Mouse (Mus musculus): ENCODE data around the gene Pole4. TPM values are rescaled to one million over a fixed set of nuclear protein-coding genes. Genes with fewer than 3 reads are reported as not detected.

Pole4 gene
- 88.4 and 100 TPM in 2 replicates for polyA plus RNA-seq (2016; fragmentation: Nextera tagmentation; extraction: Ambion mirVana)

DNA sequence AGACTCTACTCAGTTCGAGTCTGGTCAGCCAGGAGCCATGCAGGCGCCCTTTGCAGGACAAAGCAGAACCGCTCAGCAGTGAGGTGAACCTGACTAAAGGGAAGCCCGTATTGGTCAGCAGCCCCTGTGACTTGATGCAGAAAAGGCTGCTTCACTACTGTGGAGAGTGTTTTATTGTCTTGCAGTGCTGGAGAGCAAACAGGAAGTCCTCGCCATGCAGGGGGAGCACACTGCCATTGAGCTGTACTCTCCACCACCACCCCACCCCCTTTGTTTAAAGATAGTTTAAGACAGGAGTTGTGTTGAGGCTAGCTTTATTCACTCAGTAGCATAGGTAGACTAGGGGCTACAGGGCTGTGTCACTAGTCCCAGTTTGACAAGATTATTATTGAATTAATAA, at the start of gene Pole4:
Gene Pole4, minus strand, starts transcription at position 145 of the 400 bp plus-strand sequence.
- peaks cover 4% of the 10 kb centered on the region; the same call in 1 of the 2 replicates for H3K4me1 ChIP-seq
- WGBS, result 84% methylated on average over 5 of the region's 5 CpGs
- no peaks in the 10 kb centered on the region for H3K9me3 ChIP-seq
- no peak for ATAC-seq (ENCODE audit: low FRiP score, low read depth)
- H3K27me3 ChIP-seq, result peaks cover 6% of the 10 kb centered on the region; the same call in 1 of the 2 replicates
- H3K4me2 ChIP-seq (replicated peaks), result no peak within 1 kb of the TSS
- no peaks in the 10 kb centered on the region for H3K36me3 ChIP-seq
- H3K4me3 ChIP-seq, result no peak within 1 kb of the TSS
- no peak within 1 kb of the TSS for H3K9ac ChIP-seq (replicated peaks)
- H3K27ac ChIP-seq (replicated peaks), result no peak within 1 kb of the TSS

DNA sequence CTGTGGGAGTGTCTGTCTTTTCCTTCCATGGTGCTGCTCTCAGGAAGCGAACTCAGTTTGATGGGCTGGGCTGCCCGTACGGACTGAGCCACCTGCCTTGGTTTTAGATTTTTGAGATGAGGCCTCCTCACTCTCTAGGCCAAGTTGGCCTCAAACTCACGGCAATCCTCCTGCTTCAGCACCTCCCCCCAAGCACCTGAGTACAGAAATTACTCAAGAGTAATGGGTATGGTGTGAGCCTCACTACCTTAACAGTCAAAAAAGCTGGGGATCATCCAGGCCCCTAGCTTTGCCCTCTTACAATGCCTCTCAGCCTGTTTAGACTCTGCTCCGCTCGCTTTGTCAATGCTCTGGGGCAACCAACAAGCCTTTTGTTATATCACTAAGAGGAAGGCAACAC, 49.6 kb upstream of the Pole4 start:
- Histone ChIP-seq H3K27me3 (no peaks in the 10 kb centered on the region), H3K4me1 (no peaks in the 10 kb centered on the region), H3K27ac (replicated peaks) (no peak overlapping the region), H3K4me2 (replicated peaks) (no peak overlapping the region), H3K9ac (replicated peaks) (no peak overlapping the region), H3K9me3 (no peaks in the 10 kb centered on the region), H3K4me3 (no peak overlapping the region), H3K36me3 (peaks cover 4% of the 10 kb centered on the region)
- no peak for ATAC-seq (ENCODE audit: low FRiP score, low read depth)
- WGBS, result 90% methylated on average over 6 of the region's 6 CpGs

DNA sequence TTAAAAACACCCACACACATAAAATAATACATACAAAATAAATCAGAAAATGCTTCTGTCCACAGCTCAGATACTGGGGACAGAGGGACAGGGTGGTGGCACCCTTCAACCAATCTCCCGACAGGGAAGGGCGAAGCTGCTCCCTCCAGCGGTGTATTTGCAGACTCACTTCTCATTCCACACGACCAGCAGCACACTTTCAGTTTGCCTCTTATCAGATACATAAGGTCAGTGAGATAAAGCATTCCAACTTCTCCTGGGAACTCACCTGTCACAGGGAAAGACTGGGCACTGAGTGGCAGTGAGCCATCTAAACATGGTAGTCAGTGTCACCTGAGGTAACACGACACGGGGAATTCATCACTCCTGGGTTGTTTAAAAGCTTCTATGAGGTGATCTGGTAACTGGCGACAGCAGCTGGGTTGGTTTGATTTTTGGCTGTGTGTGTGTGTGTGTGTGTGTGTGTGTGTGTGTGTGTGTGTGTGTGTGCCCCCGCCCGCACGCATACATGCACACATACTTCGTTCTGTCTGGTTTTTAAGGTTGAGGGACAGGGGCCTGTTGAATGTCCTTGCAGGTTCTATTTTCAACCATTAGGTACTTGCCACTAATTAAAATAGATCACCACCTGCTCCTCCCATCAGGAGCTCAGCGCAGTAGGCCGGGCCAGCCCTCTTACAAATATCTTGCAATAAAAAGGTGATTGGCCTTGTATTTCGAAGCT, 48.6 kb upstream of the Pole4 start:
- H3K27me3 ChIP-seq, result no peaks in the 10 kb centered on the region
- 93% methylated on average over 14 of the region's 14 CpGs for WGBS
- H3K36me3 ChIP-seq, result peaks cover 4% of the 10 kb centered on the region
- H3K9ac ChIP-seq (replicated peaks), result no peak overlapping the region
- no peaks in the 10 kb centered on the region for H3K4me1 ChIP-seq
- H3K4me2 ChIP-seq (replicated peaks), result no peak overlapping the region
- no peak overlapping the region for H3K27ac ChIP-seq (replicated peaks)
- H3K9me3 ChIP-seq, result no peaks in the 10 kb centered on the region
- H3K4me3 ChIP-seq, result no peak overlapping the region
- ATAC-seq (ENCODE audit: low FRiP score, low read depth), result no peak

DNA sequence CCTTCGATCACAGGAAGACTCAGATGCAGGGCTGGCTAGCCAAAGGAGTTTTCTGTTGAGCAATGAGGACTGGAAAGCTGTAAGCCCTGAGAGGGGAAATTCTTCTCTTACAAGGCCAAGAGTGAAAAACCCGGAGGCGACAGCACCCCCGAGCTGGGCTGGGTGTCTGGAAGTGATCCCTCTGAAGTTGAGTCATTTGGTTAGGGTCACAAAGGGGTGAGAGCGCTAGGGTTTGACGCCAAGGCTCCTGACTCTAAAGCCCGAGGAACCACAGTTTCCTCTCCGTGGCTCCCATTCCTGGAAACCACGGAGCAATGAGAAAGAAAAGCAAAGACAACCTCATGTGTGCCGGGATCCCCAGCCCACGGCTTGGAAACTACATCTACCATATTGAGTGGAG, 47.9 kb upstream of the Pole4 start:
- Histone ChIP-seq H3K9me3 (no peaks in the 10 kb centered on the region), H3K9ac (replicated peaks) (no peak overlapping the region), H3K4me2 (replicated peaks) (no peak overlapping the region), H3K4me3 (no peak overlapping the region), H3K27me3 (no peaks in the 10 kb centered on the region), H3K27ac (replicated peaks) (no peak overlapping the region), H3K4me1 (no peaks in the 10 kb centered on the region), H3K36me3 (peaks cover 4% of the 10 kb centered on the region)
- 81% methylated on average over 11 of the region's 11 CpGs for WGBS
- ATAC-seq (ENCODE audit: low FRiP score, low read depth), result no peak

DNA sequence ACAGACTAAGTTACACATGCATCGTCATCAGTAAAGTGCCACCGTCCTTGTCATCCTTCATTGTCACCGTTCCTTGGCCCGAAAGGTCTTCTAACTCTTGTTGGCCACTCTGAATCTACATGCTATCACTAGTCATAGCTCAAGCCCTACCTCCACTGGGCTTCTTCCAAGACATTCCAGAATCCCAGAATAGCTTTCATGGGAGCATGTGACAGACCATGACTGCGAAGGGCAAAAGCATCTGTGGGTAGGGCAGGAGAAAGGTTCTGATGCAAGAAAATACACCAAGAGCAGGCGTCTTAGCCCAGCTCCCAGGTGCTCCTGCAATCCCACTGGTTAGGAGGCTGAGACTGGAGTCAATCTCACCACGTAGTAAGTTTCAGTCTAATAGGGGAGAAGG, 46.6 kb upstream of the Pole4 start:
- no peaks in the 10 kb centered on the region for H3K27me3 ChIP-seq
- H3K9ac ChIP-seq (replicated peaks), result no peak overlapping the region
- H3K9me3 ChIP-seq, result no peaks in the 10 kb centered on the region
- no peak overlapping the region for H3K4me3 ChIP-seq
- no peaks in the 10 kb centered on the region for H3K4me1 ChIP-seq
- no peak overlapping the region for H3K27ac ChIP-seq (replicated peaks)
- H3K36me3 ChIP-seq, result peaks cover 4% of the 10 kb centered on the region; the same call in 1 of the 2 replicates
- WGBS, result 95% methylated on average over 7 of the region's 7 CpGs
- H3K4me2 ChIP-seq (replicated peaks), result no peak overlapping the region
- ATAC-seq (ENCODE audit: low FRiP score, low read depth), result no peak

DNA sequence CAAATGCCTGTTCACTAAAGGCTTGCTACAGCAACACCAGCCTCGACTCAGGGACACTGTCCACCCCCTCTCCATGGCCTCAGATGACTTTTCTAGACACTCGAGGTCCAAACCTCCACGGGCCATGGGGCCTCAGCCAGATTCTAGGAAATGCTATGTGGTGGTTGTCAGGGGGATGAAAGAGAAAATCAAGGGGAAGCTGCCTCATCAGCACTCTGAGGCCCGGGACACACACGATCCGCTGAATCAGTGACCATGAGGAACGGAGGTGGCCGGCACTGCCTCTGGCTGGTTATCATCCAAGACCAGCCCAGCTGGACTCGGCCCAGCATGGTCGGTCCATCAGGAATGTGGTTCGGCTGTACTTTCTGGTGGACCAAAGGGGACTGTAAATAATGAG, 45.9 kb upstream of the Pole4 start:
- 96% methylated on average over 11 of the region's 11 CpGs for WGBS
- ATAC-seq (ENCODE audit: low FRiP score, low read depth), result no peak
- no peaks in the 10 kb centered on the region for H3K9me3 ChIP-seq

DNA sequence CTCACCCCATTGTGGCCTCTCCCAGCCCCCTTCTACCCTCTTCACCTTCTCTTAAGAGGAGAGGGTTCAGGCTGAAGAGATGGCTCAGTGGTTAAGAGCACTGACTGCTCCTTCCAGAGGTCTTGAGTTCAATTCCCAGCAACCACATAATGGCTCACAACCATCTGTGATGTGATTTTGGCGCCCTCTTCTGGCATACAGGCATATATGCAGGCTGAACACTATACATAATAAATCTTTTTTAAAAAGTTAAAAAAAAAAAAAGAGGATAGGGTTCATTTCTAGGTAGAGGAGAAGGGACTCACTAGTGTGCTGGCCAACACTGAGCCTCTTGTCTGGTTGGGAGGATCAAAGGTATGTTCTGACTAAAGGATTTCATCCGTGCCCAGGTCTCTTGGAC, 44.9 kb upstream of the Pole4 start:
- Histone ChIP-seq H3K27me3 (no peaks in the 10 kb centered on the region), H3K9me3 (no peaks in the 10 kb centered on the region), H3K4me2 (replicated peaks) (no peak overlapping the region), H3K4me1 (no peaks in the 10 kb centered on the region), H3K9ac (replicated peaks) (no peak overlapping the region), H3K27ac (replicated peaks) (no peak overlapping the region), H3K36me3 (peaks cover 4% of the 10 kb centered on the region; the same call in 1 of the 2 replicates), H3K4me3 (no peak overlapping the region)
- no peak for ATAC-seq (ENCODE audit: low FRiP score, low read depth)
- 56% methylated on average over 2 of the region's 2 CpGs for WGBS

More for the DNA sequence above, 45.9 kb upstream of the Pole4 start:
- Histone ChIP-seq H3K4me2 (replicated peaks) (no peak overlapping the region), H3K27me3 (no peaks in the 10 kb centered on the region), H3K9ac (replicated peaks) (no peak overlapping the region), H3K36me3 (peaks cover 4% of the 10 kb centered on the region; the same call in 1 of the 2 replicates), H3K4me3 (no peak overlapping the region), H3K27ac (replicated peaks) (no peak overlapping the region), H3K4me1 (no peaks in the 10 kb centered on the region)

DNA sequence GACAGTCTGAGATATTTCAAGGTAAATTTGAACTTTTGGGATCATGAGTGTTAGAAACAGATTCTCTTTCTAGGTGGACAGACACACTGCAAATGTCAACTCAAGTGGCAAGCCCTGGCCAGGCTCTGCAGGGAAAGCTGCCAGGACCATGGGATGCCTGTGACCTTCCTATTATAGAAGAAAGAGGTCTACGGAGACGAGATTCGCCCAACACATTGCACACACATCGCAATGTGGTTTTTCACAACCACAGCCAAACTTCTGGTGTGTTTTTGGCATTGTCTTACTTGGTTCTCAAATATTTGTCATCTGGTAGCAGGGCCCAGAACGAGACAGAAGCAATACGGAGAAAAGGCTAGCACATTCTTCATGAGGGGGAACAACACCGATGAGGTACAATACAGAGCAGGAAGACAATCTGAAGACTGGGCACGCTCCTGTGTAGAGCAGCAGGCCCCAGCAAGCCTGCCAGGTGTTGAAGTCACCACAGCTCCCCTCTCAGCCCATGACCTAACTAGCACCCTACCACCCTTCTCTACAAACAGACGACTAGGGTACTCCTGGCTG, 43.0 kb upstream of the Pole4 start:
- H3K9ac ChIP-seq (replicated peaks), result no peak overlapping the region
- H3K36me3 ChIP-seq, result peaks cover 7% of the 10 kb centered on the region
- H3K4me2 ChIP-seq (replicated peaks), result no peak overlapping the region
- no peak overlapping the region for H3K4me3 ChIP-seq
- H3K4me1 ChIP-seq, result no peaks in the 10 kb centered on the region
- no peaks in the 10 kb centered on the region for H3K27me3 ChIP-seq
- H3K27ac ChIP-seq (replicated peaks), result no peak overlapping the region
- 92% methylated on average over 9 of the region's 9 CpGs for WGBS
- ATAC-seq (ENCODE audit: low FRiP score, low read depth), result no peak
- H3K9me3 ChIP-seq, result no peaks in the 10 kb centered on the region

DNA sequence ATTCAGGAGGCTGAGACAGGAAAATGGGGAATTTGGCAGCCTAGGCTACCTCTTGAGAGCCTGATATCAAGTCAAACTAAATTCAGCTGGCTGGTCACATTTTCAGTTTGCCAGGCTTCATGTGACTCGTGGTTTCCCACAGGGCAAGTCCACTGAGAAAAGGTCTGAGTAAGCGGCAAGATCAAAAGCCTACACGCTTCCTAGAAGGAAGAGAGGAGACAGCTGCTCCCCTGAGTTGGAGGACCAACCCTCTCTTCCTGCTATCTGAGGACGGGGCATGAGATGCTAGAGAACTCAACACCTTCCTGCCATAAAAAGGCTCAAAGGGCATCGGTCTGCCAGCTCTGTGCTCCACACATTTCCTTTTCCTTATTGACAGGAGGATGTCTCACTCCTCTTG, 41.9 kb upstream of the Pole4 start:
- Histone ChIP-seq H3K9ac (replicated peaks) (no peak overlapping the region), H3K4me2 (replicated peaks) (no peak overlapping the region), H3K4me1 (no peaks in the 10 kb centered on the region), H3K27me3 (no peaks in the 10 kb centered on the region), H3K4me3 (no peak overlapping the region), H3K27ac (replicated peaks) (no peak overlapping the region), H3K36me3 (peaks cover 13% of the 10 kb centered on the region), H3K9me3 (no peaks in the 10 kb centered on the region)
- ATAC-seq (ENCODE audit: low FRiP score, low read depth), result no peak
- 76% methylated on average over 5 of the region's 5 CpGs for WGBS

DNA sequence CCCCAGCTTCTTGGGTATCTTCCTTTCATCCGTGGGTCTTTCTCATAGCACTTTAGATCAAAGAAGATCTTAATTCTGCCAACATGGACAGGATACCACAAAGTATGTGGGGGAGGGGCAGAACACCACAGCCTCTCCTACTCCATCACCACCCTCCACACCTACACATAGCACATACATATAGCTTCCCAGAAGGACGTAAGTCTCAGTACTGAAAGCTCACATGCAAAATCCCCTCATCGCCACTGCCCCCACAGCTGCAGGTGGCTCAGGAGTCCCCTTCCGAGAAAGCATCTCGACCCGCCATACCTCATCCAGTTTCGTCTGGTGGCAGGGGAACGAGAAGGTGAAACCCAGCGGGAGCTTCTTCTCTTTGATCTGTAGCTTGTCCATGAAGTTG, 39.4 kb upstream of the Pole4 start:
- WGBS, result 91% methylated on average over 9 of the region's 9 CpGs
- ATAC-seq (ENCODE audit: low FRiP score, low read depth), result no peak
- H3K9ac ChIP-seq (replicated peaks), result no peak overlapping the region
- peaks cover 10% of the 10 kb centered on the region; the same call in 1 of the 2 replicates for H3K36me3 ChIP-seq
- no peaks in the 10 kb centered on the region for H3K9me3 ChIP-seq
- H3K27ac ChIP-seq (replicated peaks), result no peak overlapping the region
- no peak overlapping the region for H3K4me2 ChIP-seq (replicated peaks)
- H3K4me3 ChIP-seq, result no peak overlapping the region
- H3K4me1 ChIP-seq, result no peaks in the 10 kb centered on the region
- no peaks in the 10 kb centered on the region for H3K27me3 ChIP-seq

DNA sequence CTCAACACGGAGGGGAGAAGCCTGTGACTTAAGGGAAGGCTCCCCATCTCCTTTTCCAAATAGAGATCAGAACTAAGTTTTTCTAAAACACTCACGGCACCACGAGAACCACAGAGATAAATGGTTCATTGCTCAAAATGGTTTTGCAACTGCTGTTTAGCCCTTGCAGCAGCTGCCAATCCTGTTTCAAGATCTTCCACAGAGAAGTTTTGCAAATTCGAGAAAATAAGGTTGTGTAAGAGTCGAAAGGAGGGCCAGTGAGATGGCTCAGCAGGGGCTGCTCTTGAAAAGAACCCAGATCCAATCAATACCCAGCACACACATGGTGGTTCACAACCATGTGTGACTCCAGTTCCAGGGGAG, 36.3 kb upstream of the Pole4 start:
- 91% methylated on average over 5 of the region's 5 CpGs for WGBS
- no peaks in the 10 kb centered on the region for H3K27me3 ChIP-seq
- H3K9ac ChIP-seq (replicated peaks), result no peak overlapping the region
- ATAC-seq (ENCODE audit: low FRiP score, low read depth), result no peak
- no peak overlapping the region for H3K4me3 ChIP-seq
- no peak overlapping the region for H3K4me2 ChIP-seq (replicated peaks)
- no peaks in the 10 kb centered on the region for H3K4me1 ChIP-seq
- no peaks in the 10 kb centered on the region for H3K9me3 ChIP-seq
- no peak overlapping the region for H3K27ac ChIP-seq (replicated peaks)
- peaks cover 25% of the 10 kb centered on the region for H3K36me3 ChIP-seq

DNA sequence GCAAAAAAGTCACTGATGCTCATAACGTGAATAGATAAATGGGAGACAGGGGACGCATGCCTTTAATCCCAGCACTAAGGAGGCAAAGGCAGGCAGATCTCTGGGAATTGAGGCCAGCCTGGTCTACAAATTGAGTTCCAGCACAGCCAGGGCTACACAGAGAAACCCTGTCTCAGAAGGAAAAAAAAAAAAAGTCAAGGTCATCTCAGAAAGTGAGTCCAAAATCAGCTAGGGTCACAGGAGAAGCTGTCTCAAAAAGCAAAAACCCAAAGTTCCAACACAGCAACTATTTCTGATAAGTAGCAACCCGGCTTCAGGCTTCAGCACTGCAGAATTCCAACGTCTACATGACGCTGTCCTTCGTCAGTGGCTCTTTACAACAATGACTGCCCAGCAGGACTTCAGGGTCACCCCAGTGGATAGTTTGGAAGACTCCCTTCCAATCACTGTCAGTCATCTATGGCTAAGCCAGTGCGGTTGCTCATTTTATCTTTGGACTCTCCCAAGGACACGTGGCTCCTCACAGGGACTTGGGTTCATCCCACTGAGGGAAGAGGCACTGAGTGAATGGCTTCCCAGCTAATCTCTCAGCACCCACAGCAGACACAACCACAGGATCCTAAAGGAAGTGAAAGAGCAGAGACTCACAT, 35.8 kb upstream of the Pole4 start:
- no peak overlapping the region for H3K4me3 ChIP-seq
- 81% methylated on average over 8 of the region's 8 CpGs for WGBS
- H3K4me2 ChIP-seq (replicated peaks), result no peak overlapping the region
- no peak overlapping the region for H3K27ac ChIP-seq (replicated peaks)
- H3K9ac ChIP-seq (replicated peaks), result no peak overlapping the region
- H3K4me1 ChIP-seq, result no peaks in the 10 kb centered on the region
- H3K27me3 ChIP-seq, result no peaks in the 10 kb centered on the region
- H3K36me3 ChIP-seq, result peaks cover 28% of the 10 kb centered on the region
- H3K9me3 ChIP-seq, result no peaks in the 10 kb centered on the region
- no peak for ATAC-seq (ENCODE audit: low FRiP score, low read depth)

Data from midbrain, embryonic 12.5 days (tissue).